Mouse (Mus musculus): ENCODE measurements around the gene Fmnl1. TPM values are rescaled to one million over a fixed set of nuclear protein-coding genes. Genes with fewer than 3 reads are reported as not detected.

The Fmnl1 gene
- total and polyA plus RNA-seq, 2 experiments = 0.46 to 2.2 TPM

DNA sequence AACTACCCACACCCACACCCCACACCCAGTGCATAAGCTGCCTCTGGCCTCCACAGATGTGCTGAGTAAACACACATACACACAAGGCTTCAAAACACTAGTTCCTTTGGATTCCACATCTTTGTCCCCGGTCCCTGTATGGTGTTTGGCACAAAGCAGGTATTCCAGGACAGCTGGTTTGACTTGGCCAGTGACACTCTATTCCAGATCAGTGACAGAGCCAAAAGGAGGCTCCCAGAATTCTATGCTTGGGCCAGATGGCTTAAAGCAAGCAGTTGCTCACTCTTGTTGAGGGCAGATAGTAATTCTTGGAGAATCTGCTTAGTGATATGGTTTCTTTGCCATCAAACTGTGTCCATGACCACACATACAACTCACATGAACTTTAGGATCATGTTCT lies 63.5 kb downstream of the Fmnl1 start:
- Histone ChIP-seq H3K36me3 (ENCODE audit: control insufficient read depth, insufficient read depth, low read length) (no peaks in the 10 kb centered on the region), H3K9ac (ENCODE audit: low read depth, low read length) (no peak overlapping the region), H3K27me3 (ENCODE audit: control insufficient read depth, insufficient read depth, low read length) (no peaks in the 10 kb centered on the region), H3K79me2 (ENCODE audit: control insufficient read depth, insufficient read depth, low read length) (no peaks in the 10 kb centered on the region), H3K27ac (replicated peaks; ENCODE audit: insufficient read depth, low read depth, low read length) (no peak overlapping the region), H3K4me3 (ENCODE audit: insufficient read depth, low read depth, low read length) (no peak overlapping the region), H3K4me1 (ENCODE audit: control insufficient read depth, insufficient read depth, low read length) (no peaks in the 10 kb centered on the region)
- 30% methylated on average over 1 of the region's 1 CpGs for WGBS
- TF ChIP-seq CTCF (IDR thresholded peaks at IDR 0.05; ENCODE audit: low read depth, low read length) (no peak), POLR2A (IDR thresholded peaks at IDR 0.05; ENCODE audit: extremely low read depth, insufficient read depth, low read length) (no peak)
- DNase-seq (ENCODE audit: extremely low read depth, low read depth, low spot score) = no peak

DNA sequence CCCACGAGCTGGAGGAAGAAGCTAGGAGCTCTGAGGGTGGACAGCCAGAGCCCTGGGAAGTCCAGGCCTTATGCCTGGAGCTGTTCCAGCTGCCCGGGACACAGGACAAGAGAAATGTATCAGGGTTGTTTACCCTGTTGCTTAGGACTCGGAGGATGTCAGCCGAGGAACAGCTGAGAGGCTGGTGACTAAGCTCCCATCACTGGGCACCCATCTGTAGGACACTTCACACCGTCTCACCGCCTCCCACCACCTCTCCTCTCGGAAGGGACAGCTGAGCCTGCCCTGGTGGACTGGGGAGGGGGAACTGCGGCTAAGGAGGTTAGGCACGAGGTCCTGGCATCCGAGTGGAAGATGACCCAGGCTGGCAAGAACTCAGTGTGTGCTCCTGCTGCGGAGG lies 64.8 kb downstream of the Fmnl1 start:
- no peak overlapping the region for H3K27ac ChIP-seq (replicated peaks; ENCODE audit: insufficient read depth, low read depth, low read length)
- DNase-seq (ENCODE audit: extremely low read depth, low read depth, low spot score) = no peak
- no peak overlapping the region for H3K4me3 ChIP-seq (ENCODE audit: insufficient read depth, low read depth, low read length)
- no peak overlapping the region for H3K9ac ChIP-seq (ENCODE audit: low read depth, low read length)
- no peaks in the 10 kb centered on the region for H3K79me2 ChIP-seq (ENCODE audit: control insufficient read depth, insufficient read depth, low read length)
- no peaks in the 10 kb centered on the region for H3K4me1 ChIP-seq (ENCODE audit: control insufficient read depth, insufficient read depth, low read length)
- H3K27me3 ChIP-seq (ENCODE audit: control insufficient read depth, insufficient read depth, low read length) = no peaks in the 10 kb centered on the region
- TF ChIP-seq POLR2A (IDR thresholded peaks at IDR 0.05; ENCODE audit: extremely low read depth, insufficient read depth, low read length) = no peak
- TF ChIP-seq CTCF (IDR thresholded peaks at IDR 0.05; ENCODE audit: low read depth, low read length) = no peak
- no peaks in the 10 kb centered on the region for H3K36me3 ChIP-seq (ENCODE audit: control insufficient read depth, insufficient read depth, low read length)
- WGBS = 70% methylated on average over 11 of the region's 11 CpGs

DNA sequence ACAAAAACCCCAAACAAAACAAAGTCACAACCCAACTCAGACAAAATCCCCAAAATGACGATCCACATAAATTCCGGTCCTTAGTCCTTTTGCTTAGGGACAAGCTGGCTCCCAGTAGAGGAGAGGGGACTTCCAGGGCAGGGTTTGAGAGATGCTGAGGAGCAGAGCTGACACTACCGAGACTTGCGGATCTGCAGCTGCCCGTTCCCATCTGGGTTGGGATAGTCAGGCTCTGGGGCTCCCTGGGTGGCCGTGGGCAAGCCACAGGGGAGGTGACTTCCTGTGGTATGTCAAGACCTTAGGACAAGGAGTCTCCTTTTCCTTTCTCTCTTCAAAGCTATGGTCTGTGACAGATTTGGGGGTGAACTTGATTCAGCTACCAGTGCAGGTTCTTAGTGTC lies 65.5 kb downstream of the Fmnl1 start:
- DNase-seq (ENCODE audit: extremely low read depth, low read depth, low spot score) = no peak
- Histone ChIP-seq H3K4me3 (ENCODE audit: insufficient read depth, low read depth, low read length) (no peak overlapping the region), H3K4me1 (ENCODE audit: control insufficient read depth, insufficient read depth, low read length) (no peaks in the 10 kb centered on the region), H3K27me3 (ENCODE audit: control insufficient read depth, insufficient read depth, low read length) (no peaks in the 10 kb centered on the region), H3K9ac (ENCODE audit: low read depth, low read length) (no peak overlapping the region), H3K27ac (replicated peaks; ENCODE audit: insufficient read depth, low read depth, low read length) (no peak overlapping the region), H3K79me2 (ENCODE audit: control insufficient read depth, insufficient read depth, low read length) (no peaks in the 10 kb centered on the region), H3K36me3 (ENCODE audit: control insufficient read depth, insufficient read depth, low read length) (no peaks in the 10 kb centered on the region)
- WGBS = 94% methylated on average over 6 of the region's 6 CpGs
- TF ChIP-seq POLR2A (IDR thresholded peaks at IDR 0.05; ENCODE audit: extremely low read depth, insufficient read depth, low read length) (no peak), CTCF (IDR thresholded peaks at IDR 0.05; ENCODE audit: low read depth, low read length) (no peak)

DNA sequence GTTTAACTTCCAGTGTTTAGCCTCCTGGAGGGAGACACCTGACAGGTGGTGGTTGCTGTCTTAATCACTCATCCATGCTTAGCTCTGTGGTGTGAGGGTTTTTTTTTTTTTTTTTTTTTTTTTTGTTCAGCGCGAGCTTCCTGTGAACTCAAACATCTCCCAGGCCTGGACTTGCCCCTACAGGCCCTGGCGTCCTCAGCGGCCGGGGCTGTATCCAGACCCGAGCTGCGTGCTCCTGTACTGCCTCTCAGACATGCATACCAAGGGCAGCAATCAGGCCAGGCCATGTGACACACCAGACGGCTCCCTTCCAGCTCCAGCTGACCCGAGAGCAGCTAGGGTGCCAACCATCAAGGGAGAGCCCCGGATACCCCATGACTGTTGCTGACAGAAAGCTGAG lies 66.0 kb downstream of the Fmnl1 start:
- Histone ChIP-seq H3K9ac (ENCODE audit: low read depth, low read length) (no peak overlapping the region), H3K27me3 (ENCODE audit: control insufficient read depth, insufficient read depth, low read length) (no peaks in the 10 kb centered on the region), H3K4me1 (ENCODE audit: control insufficient read depth, insufficient read depth, low read length) (no peaks in the 10 kb centered on the region), H3K36me3 (ENCODE audit: control insufficient read depth, insufficient read depth, low read length) (no peaks in the 10 kb centered on the region), H3K27ac (replicated peaks; ENCODE audit: insufficient read depth, low read depth, low read length) (no peak overlapping the region), H3K79me2 (ENCODE audit: control insufficient read depth, insufficient read depth, low read length) (no peaks in the 10 kb centered on the region), H3K4me3 (ENCODE audit: insufficient read depth, low read depth, low read length) (no peak overlapping the region)
- TF ChIP-seq POLR2A (IDR thresholded peaks at IDR 0.05; ENCODE audit: extremely low read depth, insufficient read depth, low read length) = no peak
- TF ChIP-seq CTCF (IDR thresholded peaks at IDR 0.05; ENCODE audit: low read depth, low read length) = no peak
- no peak for DNase-seq (ENCODE audit: extremely low read depth, low read depth, low spot score)
- WGBS = 89% methylated on average over 10 of the region's 10 CpGs

DNA sequence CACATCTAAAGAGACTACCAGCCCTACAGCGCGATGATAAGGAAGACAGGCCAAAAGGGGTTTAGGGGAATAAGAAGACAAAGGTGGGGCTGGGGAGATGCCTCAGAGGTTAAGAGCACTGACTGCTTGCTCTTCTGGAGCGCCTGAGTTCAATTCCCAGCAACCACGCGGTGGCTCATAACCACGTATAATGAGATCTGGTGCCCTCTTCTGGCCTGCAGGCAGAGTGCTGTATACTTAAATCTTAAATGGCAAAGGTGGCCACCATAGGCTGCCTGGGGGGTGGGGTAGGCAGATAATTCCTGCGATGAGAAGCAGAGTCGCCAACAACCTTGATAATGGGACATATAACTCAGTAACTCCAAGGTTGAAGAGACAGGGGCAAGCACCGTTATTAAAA lies 66.8 kb downstream of the Fmnl1 start:
- Histone ChIP-seq H3K4me3 (ENCODE audit: insufficient read depth, low read depth, low read length) (no peak overlapping the region), H3K36me3 (ENCODE audit: control insufficient read depth, insufficient read depth, low read length) (no peaks in the 10 kb centered on the region), H3K27ac (replicated peaks; ENCODE audit: insufficient read depth, low read depth, low read length) (no peak overlapping the region), H3K27me3 (ENCODE audit: control insufficient read depth, insufficient read depth, low read length) (no peaks in the 10 kb centered on the region), H3K4me1 (ENCODE audit: control insufficient read depth, insufficient read depth, low read length) (no peaks in the 10 kb centered on the region), H3K9ac (ENCODE audit: low read depth, low read length) (no peak overlapping the region), H3K79me2 (ENCODE audit: control insufficient read depth, insufficient read depth, low read length) (no peaks in the 10 kb centered on the region)
- 86% methylated on average over 9 of the region's 9 CpGs for WGBS
- TF ChIP-seq POLR2A (IDR thresholded peaks at IDR 0.05; ENCODE audit: extremely low read depth, insufficient read depth, low read length) (no peak), CTCF (IDR thresholded peaks at IDR 0.05; ENCODE audit: low read depth, low read length) (no peak)
- DNase-seq (ENCODE audit: extremely low read depth, low read depth, low spot score) = no peak

DNA sequence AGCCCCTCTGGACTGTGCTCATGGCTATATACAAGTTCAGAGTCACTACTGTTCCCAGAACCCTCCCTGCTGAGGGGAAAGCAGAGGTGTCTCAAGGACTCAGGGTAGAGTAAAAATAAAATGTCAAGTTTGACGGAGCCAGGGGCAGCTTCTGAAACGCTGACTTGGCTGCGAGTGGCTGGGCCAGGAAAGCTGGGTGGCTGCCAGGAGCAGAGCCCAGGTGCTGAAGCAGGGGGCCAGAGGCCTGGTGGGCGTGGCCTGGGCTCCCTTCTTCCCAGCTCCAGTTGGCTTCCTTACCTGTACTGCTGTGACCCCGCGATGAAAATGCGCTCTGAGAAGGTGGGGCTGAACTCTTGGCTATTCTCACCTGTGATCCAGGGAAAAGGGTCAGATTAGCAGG lies 69.8 kb downstream of the Fmnl1 start:
- H3K4me3 ChIP-seq (ENCODE audit: insufficient read depth, low read depth, low read length) = no peak overlapping the region
- no peak overlapping the region for H3K9ac ChIP-seq (ENCODE audit: low read depth, low read length)
- H3K27ac ChIP-seq (replicated peaks; ENCODE audit: insufficient read depth, low read depth, low read length) = no peak overlapping the region
- WGBS = 70% methylated on average over 7 of the region's 7 CpGs
- TF ChIP-seq POLR2A (IDR thresholded peaks at IDR 0.05; ENCODE audit: extremely low read depth, insufficient read depth, low read length) = no peak
- no peak for TF ChIP-seq CTCF (IDR thresholded peaks at IDR 0.05; ENCODE audit: low read depth, low read length)
- no peaks in the 10 kb centered on the region for H3K36me3 ChIP-seq (ENCODE audit: control insufficient read depth, insufficient read depth, low read length)
- no peaks in the 10 kb centered on the region for H3K4me1 ChIP-seq (ENCODE audit: control insufficient read depth, insufficient read depth, low read length)
- H3K79me2 ChIP-seq (ENCODE audit: control insufficient read depth, insufficient read depth, low read length) = 0 out of 2 replicates have a peak, but pooled peaks cover 4% of the 10 kb centered on the region
- DNase-seq (ENCODE audit: extremely low read depth, low read depth, low spot score) = no peak
- no peaks in the 10 kb centered on the region for H3K27me3 ChIP-seq (ENCODE audit: control insufficient read depth, insufficient read depth, low read length)

Data from liver, adult 2 months (tissue).